Comparison of ENCODE assay signal across 19 mouse cellular contexts in genomic region chr4:32008095-32008494, GRCm38 (mm10). TPM values are rescaled to one million over a fixed set of nuclear protein-coding genes. Genes with fewer than 3 reads are reported as not detected.
DNase-seq lines count a peak whose midpoint lies in the region; ATAC-seq lines count a peak whose summit lies in the region.
"Had no signal": no experiment of that assay in that cellular context is flagged by ENCODE, and none has a peak within 500 bp of the region (broad histone marks: within the 10 kb centered on the region; RNA-seq: fewer than 3 reads in every experiment).

No protein-coding gene starts in this region.

- no peaks in the 10 kb centered on the region for H3K4me1 ChIP-seq in midbrain, embryonic 11.5 days (ENCODE audit: control insufficient read depth, insufficient read depth, low read length)
- no peaks in the 10 kb centered on the region for H3K4me1 ChIP-seq in midbrain, embryonic 13.5 days (replicated peaks)

- H3K9ac ChIP-seq in midbrain, embryonic 11.5 days (ENCODE audit: low read length), result no peak overlapping the region
- H3K9ac ChIP-seq in midbrain, embryonic 13.5 days (replicated peaks), result no peak overlapping the region

- DNase-seq in heart, adult 11 months, result peak; percentile 62
- no peak for DNase-seq in heart, adult 18-20 months
- peak; percentile 54 for DNase-seq in midbrain, embryonic 11.5 days (ENCODE audit: low spot score, missing footprints)
- DNase-seq: adrenal gland, adult 2 months; adrenal gland, adult 8-10 months; adrenal gland, postnatal 10 days; adrenal gland, postnatal 14 days; adrenal gland, postnatal 25 days; adrenal gland, postnatal 36 days; B cell, adult 2 months; cerebellum, adult 11 months; cerebellum, adult 11-12 months; cerebellum, adult 18-20 months had no signal

- H3K36me3 ChIP-seq in midbrain, embryonic 11.5 days (ENCODE audit: control insufficient read depth, insufficient read depth, low read length), result peaks cover 12% of the 10 kb centered on the region; the same call in 1 of the 2 replicates
- peaks cover 53% of the 10 kb centered on the region for H3K36me3 ChIP-seq in midbrain, embryonic 13.5 days

- no peak overlapping the region for H3K27ac ChIP-seq in midbrain, embryonic 11.5 days (ENCODE audit: low read depth, low read length)
- H3K27ac ChIP-seq in midbrain, embryonic 13.5 days, result no peak overlapping the region

- 80% methylated on average over 4 of the region's 4 CpGs for WGBS in midbrain, embryonic 11.5 days
- 84% methylated on average over 4 of the region's 4 CpGs for WGBS in midbrain, embryonic 13.5 days

- no peaks in the 10 kb centered on the region for H3K9me3 ChIP-seq in midbrain, embryonic 11.5 days (ENCODE audit: control insufficient read depth, low read length)
- no peaks in the 10 kb centered on the region for H3K9me3 ChIP-seq in midbrain, embryonic 13.5 days
- H3K9me3 ChIP-seq: G1E had no signal

- ATAC-seq in midbrain, embryonic 11.5 days (ENCODE audit: low FRiP score), result no peak
- no peak for ATAC-seq in midbrain, embryonic 13.5 days
- ATAC-seq: activated CD4-positive, CD25-positive, alpha-beta regulatory T cell, adult 4 months; CD4-positive, CD25-positive, alpha-beta regulatory T cell, adult 4 months; Patski had no signal

- no peak overlapping the region for H3K4me2 ChIP-seq in midbrain, embryonic 11.5 days
- H3K4me2 ChIP-seq in midbrain, embryonic 13.5 days (replicated peaks), result no peak overlapping the region

- H3K27me3 ChIP-seq in midbrain, embryonic 11.5 days (ENCODE audit: control insufficient read depth, insufficient read depth, low read length), result no peaks in the 10 kb centered on the region
- no peaks in the 10 kb centered on the region for H3K27me3 ChIP-seq in midbrain, embryonic 13.5 days
- H3K27me3 ChIP-seq: CH12.LX, Patski had no signal

- H3K4me3 ChIP-seq in midbrain, embryonic 11.5 days (ENCODE audit: low read depth, low read length), result no peak overlapping the region
- H3K4me3 ChIP-seq in midbrain, embryonic 13.5 days (replicated peaks), result no peak overlapping the region

RNA-seq across cellular contexts. Expression of gene Map3k7, which starts 44.2 kb away (rescaled TPM):
- total RNA-seq in heart, adult 18-20 months (2021), result 10 to 100 TPM; 52.7 to 58.9 TPM
- 42.4 and 44.5 TPM in 2 replicates for polyA plus RNA-seq in midbrain, embryonic 11.5 days (2014; fragmentation: Nextera tagmentation; extraction: Ambion mirVana)
- polyA plus RNA-seq in midbrain, embryonic 13.5 days (2015; fragmentation: Nextera tagmentation; extraction: Ambion mirVana), result 29.5 and 32.0 TPM in 2 replicates

Comparison
In these comparisons a context has a peak if more than half of its experiments do, and no peak if none do; other contexts are left out.
1. DNase-seq: peak in heart, adult 11 months (single experiment) and midbrain, embryonic 11.5 days (single experiment); none in heart, adult 18-20 months (0 of 2).